Comparison of ENCODE assay signal across 15 mouse cellular contexts in the genomic region with DNA sequence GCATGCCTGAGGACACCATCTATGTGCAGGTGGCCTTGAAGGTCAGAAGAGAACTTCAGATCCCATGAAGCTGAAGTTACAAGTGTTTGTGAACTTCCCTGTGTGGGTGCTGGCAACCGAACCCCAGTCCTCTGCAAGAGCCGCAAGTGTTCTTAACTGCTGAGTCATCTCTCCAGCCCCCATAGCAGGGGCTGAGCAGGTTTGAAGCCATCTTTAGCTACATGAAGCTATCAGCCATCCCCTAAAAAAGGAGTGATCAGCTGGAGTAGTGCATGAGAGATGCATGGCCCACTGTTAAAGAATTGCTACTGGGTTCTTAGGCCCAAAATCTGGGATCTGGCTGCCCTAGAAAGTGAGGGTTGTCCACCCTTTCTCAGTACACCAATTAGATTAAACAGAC. TPM values are rescaled to one million over a fixed set of nuclear protein-coding genes. Genes with fewer than 3 reads are reported as not detected.
DNase-seq lines count a peak whose midpoint lies in the region; ATAC-seq and TF ChIP-seq lines count a peak whose summit lies in the region.
"Had no signal": no experiment of that assay in that cellular context is flagged by ENCODE, and none has a peak within 500 bp of the region (broad histone marks: within the 10 kb centered on the region; RNA-seq: fewer than 3 reads in every experiment).

No protein-coding gene starts in this region.

- intact Hi-C loops in heart, adult 2 months (cut with DNase I): loop anchor here (10.0 kb wide), 2 partner anchors 116 to 386 kb away; no protein-coding TSS in a partner anchor

- no peaks in the 10 kb centered on the region for H3K9me3 ChIP-seq in kidney, embryonic 15.5 days (replicated peaks)
- H3K9me3 ChIP-seq in megakaryocyte, embryonic 14.5 days: no peaks in the 10 kb centered on the region
- no peaks in the 10 kb centered on the region for H3K9me3 ChIP-seq in stomach, postnatal 0 days (ENCODE audit: control insufficient read depth, low read length)
- H3K9me3 ChIP-seq: embryonic facial prominence, embryonic 13.5 days; liver, embryonic 15.5 days; midbrain, embryonic 15.5 days had no signal

- peaks cover 10% of the 10 kb centered on the region for H3K79me2 ChIP-seq in heart, adult 2 months (replicated peaks; ENCODE audit: control insufficient read depth, insufficient read depth, low read length)

- H3K4me2 ChIP-seq in kidney, embryonic 15.5 days: no peak overlapping the region
- H3K4me2 ChIP-seq in stomach, postnatal 0 days (replicated peaks; ENCODE audit: low read depth): no peak overlapping the region
- H3K4me2 ChIP-seq: embryonic facial prominence, embryonic 13.5 days; hindbrain, embryonic 14.5 days; liver, embryonic 15.5 days; midbrain, embryonic 15.5 days had no signal

- no peak overlapping the region for H3K9ac ChIP-seq in heart, adult 2 months (ENCODE audit: low read depth, low read length)
- H3K9ac ChIP-seq in kidney, embryonic 15.5 days: no peak overlapping the region
- no peak overlapping the region for H3K9ac ChIP-seq in stomach, postnatal 0 days (ENCODE audit: low read length)
- H3K9ac ChIP-seq: embryonic facial prominence, embryonic 13.5 days; hindbrain, embryonic 14.5 days; liver, embryonic 15.5 days; midbrain, embryonic 15.5 days had no signal

- WGBS in heart, adult 2 months: 79% methylated on average over 2 of the region's 2 CpGs
- 83% methylated on average over 2 of the region's 2 CpGs for WGBS in kidney, embryonic 15.5 days
- WGBS in stomach, postnatal 0 days: 94% methylated on average over 2 of the region's 2 CpGs

- TF ChIP-seq CTCF in heart, adult 2 months (IDR thresholded peaks at IDR 0.05): no peak
- TF ChIP-seq CTCF in stomach, postnatal 0 days (IDR thresholded peaks at IDR 0.05; ENCODE audit: low read depth): no peak

- peaks cover 59% of the 10 kb centered on the region for H3K36me3 ChIP-seq in heart, adult 2 months (ENCODE audit: control insufficient read depth, insufficient read depth, low read length)
- H3K36me3 ChIP-seq in kidney, embryonic 15.5 days: peaks cover 47% of the 10 kb centered on the region
- H3K36me3 ChIP-seq in megakaryocyte, embryonic 14.5 days (replicated peaks; ENCODE audit: low read length): peaks cover 94% of the 10 kb centered on the region
- peaks cover 4% of the 10 kb centered on the region; the same call in 1 of the 2 replicates for H3K36me3 ChIP-seq in stomach, postnatal 0 days (ENCODE audit: control insufficient read depth, insufficient read depth, low read length)
- H3K36me3 ChIP-seq: midbrain, embryonic 15.5 days had no signal

- H3K4me3 ChIP-seq in heart, adult 2 months: no peak overlapping the region
- no peak overlapping the region for H3K4me3 ChIP-seq in kidney, embryonic 15.5 days (replicated peaks)
- H3K4me3 ChIP-seq in megakaryocyte, embryonic 14.5 days (replicated peaks): peak overlapping the region; percentile 80
- no peak overlapping the region for H3K4me3 ChIP-seq in stomach, postnatal 0 days (ENCODE audit: low read depth, low read length)
- H3K4me3 ChIP-seq: embryonic facial prominence, embryonic 13.5 days; liver, embryonic 15.5 days; midbrain, embryonic 15.5 days had no signal

- peak overlapping the region; percentile 84 for H3K27ac ChIP-seq in heart, adult 2 months
- H3K27ac ChIP-seq in kidney, embryonic 15.5 days: peak overlapping the region; percentile 79
- peak overlapping the region; percentile 96; the same call in 1 of the 2 replicates for H3K27ac ChIP-seq in stomach, postnatal 0 days (replicated peaks)
- H3K27ac ChIP-seq: embryonic facial prominence, embryonic 13.5 days; hindbrain, embryonic 14.5 days; liver, embryonic 15.5 days; midbrain, embryonic 15.5 days had no signal

- no peaks in the 10 kb centered on the region for H3K27me3 ChIP-seq in heart, adult 2 months (ENCODE audit: control insufficient read depth, insufficient read depth, low read length)
- no peaks in the 10 kb centered on the region for H3K27me3 ChIP-seq in kidney, embryonic 15.5 days
- no peaks in the 10 kb centered on the region for H3K27me3 ChIP-seq in megakaryocyte, embryonic 14.5 days (replicated peaks)
- H3K27me3 ChIP-seq in stomach, postnatal 0 days (ENCODE audit: control insufficient read depth, insufficient read depth, low read length): no peaks in the 10 kb centered on the region

- no peak for ATAC-seq in kidney, embryonic 15.5 days (replicated peaks; ENCODE audit: low FRiP score)
- no peak for ATAC-seq in megakaryocyte, adult 5-6 weeks (ENCODE audit: poor library complexity, severe bottlenecking)
- no peak for ATAC-seq in stomach, postnatal 0 days (ENCODE audit: low FRiP score, low TSS enrichment)
- ATAC-seq: forebrain, embryonic 16.5 days; midbrain, embryonic 15.5 days had no signal

- peaks cover 51% of the 10 kb centered on the region for H3K4me1 ChIP-seq in heart, adult 2 months (ENCODE audit: control insufficient read depth, insufficient read depth, low read length)
- H3K4me1 ChIP-seq in kidney, embryonic 15.5 days: peaks cover 85% of the 10 kb centered on the region
- H3K4me1 ChIP-seq in megakaryocyte, embryonic 14.5 days: peaks cover 77% of the 10 kb centered on the region
- peaks cover 12% of the 10 kb centered on the region for H3K4me1 ChIP-seq in stomach, postnatal 0 days (replicated peaks; ENCODE audit: control insufficient read depth, insufficient read depth)

- no peak for TF ChIP-seq EP300 in heart, adult 2 months (IDR thresholded peaks at IDR 0.05; ENCODE audit: insufficient read depth, low read depth, low read length)
- TF ChIP-seq EP300 in stomach, postnatal 0 days (optimal IDR thresholded peaks at IDR 0.05): no peak

- no peak for DNase-seq in heart, adult 2 months
- no peak for DNase-seq in heart, adult 18-20 months
- DNase-seq in kidney, adult 11 months: no peak
- DNase-seq in stomach, postnatal 0 days (ENCODE audit: low spot score): no peak
- no peak for DNase-seq in adrenal gland, postnatal 10 days
- DNase-seq: cerebellum, adult 2 months; layer of hippocampus, adult 9-11 months had no signal

- TF ChIP-seq POLR2A in heart, adult 2 months (IDR thresholded peaks at IDR 0.05; ENCODE audit: insufficient read depth, low read depth, low read length): no peak

RNA-seq across cellular contexts. Expression of a gene that starts 6.1 kb away (rescaled TPM):
- 100 to 1,000 TPM; 139 to 143 TPM for total RNA-seq in heart, adult 2 months (2021)
- polyA plus RNA-seq in heart, adult 2 months (2012; rRNA removed): 113 and 144 TPM in 2 replicates
- 100 to 1,000 TPM; 114 to 133 TPM for total RNA-seq in heart, adult 18-20 months (2021)
- polyA plus RNA-seq in kidney, embryonic 15.5 days (2015; fragmentation: Nextera tagmentation; extraction: Ambion mirVana): 207 TPM in 2 replicates
- 44.7 and 211 TPM in 2 replicates for polyA plus RNA-seq in megakaryocyte, embryonic 14.5 days (2012; ENCODE audit: insufficient read depth, low replicate concordance)
- total RNA-seq in megakaryocyte, adult 5-6 weeks (2015): 49.7 and 49.8 TPM in 2 replicates
- 60.0 and 61.4 TPM in 2 replicates for total RNA-seq in megakaryocyte, adult 5-6 weeks (2017)
- 103 and 106 TPM in 2 replicates for polyA plus RNA-seq in stomach, postnatal 0 days (2015; fragmentation: Nextera tagmentation; extraction: Ambion mirVana)
- total RNA-seq in adrenal gland, postnatal 10 days (2021): 100 to 1,000 TPM; 108 to 126 TPM
